Mouse (Mus musculus) erythroblast, embryonic 14.5 days (primary cell): ENCODE data around the gene Gpr180.

Experiments used
- GATA1 ChIP-seq: IDR thresholded peaks from 2 replicates; pipeline ENCODE4 v1.6.1; 2012; ENCODE audit warnings: low read length, inconsistent platforms, mixed read lengths
- TAL1 ChIP-seq: IDR thresholded peaks from 3 replicates; pipeline ENCODE4 v1.6.1; 2012; ENCODE audit warnings: low read length, inconsistent platforms, mixed read lengths

DNA sequence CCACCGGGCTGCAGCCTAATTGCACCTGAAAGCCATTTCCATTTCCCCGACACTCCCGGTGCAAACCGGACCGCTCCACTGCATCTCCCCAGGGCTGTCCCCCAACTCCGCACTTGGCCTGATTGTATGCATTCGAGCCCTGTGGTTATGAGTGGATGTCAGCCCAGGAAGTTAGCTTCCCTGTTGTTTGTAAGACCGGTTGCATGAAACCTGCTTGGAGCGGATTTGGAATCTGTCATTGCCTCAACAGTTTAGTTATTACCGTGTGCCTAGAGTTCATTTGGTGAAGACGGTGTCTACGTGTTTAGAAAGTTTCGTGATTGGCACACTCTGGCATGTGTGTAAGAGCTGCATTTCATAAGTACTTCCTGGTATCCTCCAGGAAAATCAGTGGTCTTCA lies 529 bp downstream of the Gpr180 start:
- TF ChIP-seq GATA1 (no peak), TAL1 (no peak)
